Mouse (Mus musculus) cerebellum, adult (tissue): ENCODE measurements around the gene Tmem114.
A peak's percentile ranks its signal among the peaks of the same experiment; 100 is the strongest.

ENCODE experiments used
- ATAC-seq: cut with Nextera tagmentation; 2 replicates; pipeline ENCODE4 v1.9.2; 2017; ENCODE audit warnings: mild to moderate bottlenecking, moderate library complexity, mixed read lengths; ENCODE audit not compliant: insufficient number of reproducible peaks, low FRiP score, low TSS enrichment

The Tmem114 gene

GRCm38 (mm10) chr16:8424971-8425330 lies at the start of gene Tmem114:
Gene Tmem114, minus strand, starts transcription at chr16:8425136.
- ATAC-seq, result no peak

- ATAC-seq, result peak; percentile 97
Observed at GRCm38 (mm10) chr16:8470603-8471481, 45.9 kb upstream of the Tmem114 start, which contains the start of gene Mettl22. Gene Mettl22, plus strand, starts transcription at chr16:8470788.

- no peak for ATAC-seq
Observed at GRCm38 (mm10) chr16:8470132-8470531, 45.2 kb upstream of the Tmem114 start.

GRCm38 (mm10) chr16:8459098-8459497 lies 34.2 kb upstream of the Tmem114 start:
- peak; percentile 36; the same call in 1 of the 2 replicates for ATAC-seq

- no peak for ATAC-seq
Observed at GRCm38 (mm10) chr16:8458391-8458790, 33.5 kb upstream of the Tmem114 start.

- ATAC-seq, result no peak
Observed at GRCm38 (mm10) chr16:8455221-8455620, 30.3 kb upstream of the Tmem114 start.

- ATAC-seq, result no peak
Observed at GRCm38 (mm10) chr16:8453301-8453700, 28.4 kb upstream of the Tmem114 start.

GRCm38 (mm10) chr16:8446256-8446655 lies 21.3 kb upstream of the Tmem114 start:
- ATAC-seq, result no peak

GRCm38 (mm10) chr16:8444911-8445310 lies 20.0 kb upstream of the Tmem114 start:
- ATAC-seq, result no peak

- ATAC-seq, result no peak
Observed at GRCm38 (mm10) chr16:8432616-8433015, 7.7 kb upstream of the Tmem114 start.

GRCm38 (mm10) chr16:8429531-8429930 lies 4.6 kb upstream of the Tmem114 start:
- ATAC-seq, result no peak

GRCm38 (mm10) chr16:8425736-8426135 lies 800 bp upstream of the Tmem114 start:
- ATAC-seq, result no peak

GRCm38 (mm10) chr16:8424161-8424970 lies 570 bp downstream of the Tmem114 start:
- ATAC-seq, result no peak

- no peak for ATAC-seq
Observed at GRCm38 (mm10) chr16:8423626-8424114, 1.3 kb downstream of the Tmem114 start.

- ATAC-seq, result no peak
Observed at GRCm38 (mm10) chr16:8420842-8421241, 4.1 kb downstream of the Tmem114 start.

GRCm38 (mm10) chr16:8420381-8420780 lies 4.6 kb downstream of the Tmem114 start:
- ATAC-seq, result peak; percentile 49; the same call in 1 of the 2 replicates

- no peak for ATAC-seq
Observed at GRCm38 (mm10) chr16:8419666-8420065, 5.3 kb downstream of the Tmem114 start.

- ATAC-seq, result no peak
Observed at GRCm38 (mm10) chr16:8418126-8418525, 6.8 kb downstream of the Tmem114 start.

- no peak for ATAC-seq
Observed at GRCm38 (mm10) chr16:8417011-8417720, 7.8 kb downstream of the Tmem114 start.

GRCm38 (mm10) chr16:8415996-8416395 lies 8.9 kb downstream of the Tmem114 start:
- no peak for ATAC-seq
